ENCODE assay signal across 8 mouse cellular contexts in genomic region chr12:80223511-80223910, GRCm38 (mm10). TPM values are rescaled to one million over a fixed set of nuclear protein-coding genes. Genes with fewer than 3 reads are reported as not detected.
A peak's percentile ranks its signal among the peaks of the same experiment; 100 is the strongest.
DNase-seq lines count a peak whose midpoint lies in the region; ATAC-seq and TF ChIP-seq lines count a peak whose summit lies in the region.

No protein-coding gene starts in this region.

- TF ChIP-seq CTCF in midbrain, postnatal 0 days (IDR thresholded peaks at IDR 0.05): no peak

- no peak overlapping the region for H3K9ac ChIP-seq in midbrain, embryonic 12.5 days (replicated peaks)
- H3K9ac ChIP-seq in midbrain, postnatal 0 days (replicated peaks; ENCODE audit: low read length, poor library complexity, severe bottlenecking): no peak overlapping the region
- no peak overlapping the region for H3K9ac ChIP-seq in embryonic facial prominence, embryonic 14.5 days (ENCODE audit: low read depth, low read length)
- H3K9ac ChIP-seq in neural tube, embryonic 15.5 days (replicated peaks): no peak overlapping the region

- H3K36me3 ChIP-seq in midbrain, embryonic 12.5 days: no peaks in the 10 kb centered on the region
- no peaks in the 10 kb centered on the region for H3K36me3 ChIP-seq in midbrain, postnatal 0 days (ENCODE audit: insufficient read depth, low read length)
- H3K36me3 ChIP-seq in embryonic facial prominence, embryonic 14.5 days (ENCODE audit: control insufficient read depth, insufficient read depth, low read length): no peaks in the 10 kb centered on the region
- no peaks in the 10 kb centered on the region for H3K36me3 ChIP-seq in hindbrain, embryonic 10.5 days
- H3K36me3 ChIP-seq in neural tube, embryonic 15.5 days: no peaks in the 10 kb centered on the region

- H3K4me1 ChIP-seq in midbrain, embryonic 12.5 days: peaks cover 26% of the 10 kb centered on the region
- no peaks in the 10 kb centered on the region for H3K4me1 ChIP-seq in midbrain, postnatal 0 days (ENCODE audit: insufficient read depth, low read length)
- H3K4me1 ChIP-seq in embryonic facial prominence, embryonic 14.5 days (ENCODE audit: control insufficient read depth, insufficient read depth, low read length): peaks cover 59% of the 10 kb centered on the region
- peaks cover 38% of the 10 kb centered on the region for H3K4me1 ChIP-seq in hindbrain, embryonic 10.5 days (replicated peaks)
- peaks cover 33% of the 10 kb centered on the region for H3K4me1 ChIP-seq in neural tube, embryonic 15.5 days

- H3K4me2 ChIP-seq in midbrain, embryonic 12.5 days (replicated peaks): no peak overlapping the region
- H3K4me2 ChIP-seq in midbrain, postnatal 0 days (ENCODE audit: low read depth, low read length, poor library complexity, severe bottlenecking): no peak overlapping the region
- peak overlapping the region; percentile 3; the same call in 1 of the 2 replicates for H3K4me2 ChIP-seq in embryonic facial prominence, embryonic 14.5 days (ENCODE audit: low read depth, low read length)
- H3K4me2 ChIP-seq in neural tube, embryonic 15.5 days: no peak overlapping the region

- DNase-seq in midbrain, postnatal 0 days (ENCODE audit: low spot score): no peak
- DNase-seq in embryonic facial prominence, embryonic 14.5 days (ENCODE audit: low spot score): peak; percentile 62
- peak; percentile 34 for DNase-seq in hindbrain, embryonic 10.5 days (ENCODE audit: low spot score)
- no peak for DNase-seq in frontal cortex, postnatal 25 days (ENCODE audit: low spot score in 2 of 2)
- no peak for DNase-seq in cerebellum, adult 9-11 months

- H3K27me3 ChIP-seq in midbrain, embryonic 12.5 days: no peaks in the 10 kb centered on the region
- H3K27me3 ChIP-seq in midbrain, postnatal 0 days (ENCODE audit: insufficient read depth, low read length): no peaks in the 10 kb centered on the region
- H3K27me3 ChIP-seq in embryonic facial prominence, embryonic 14.5 days (replicated peaks; ENCODE audit: control insufficient read depth, insufficient read depth, low read length): no peaks in the 10 kb centered on the region
- no peaks in the 10 kb centered on the region for H3K27me3 ChIP-seq in hindbrain, embryonic 10.5 days (ENCODE audit: insufficient read depth, poor library complexity, severe bottlenecking)
- H3K27me3 ChIP-seq in neural tube, embryonic 15.5 days (replicated peaks): no peaks in the 10 kb centered on the region

- H3K27ac ChIP-seq in midbrain, embryonic 12.5 days (replicated peaks): no peak overlapping the region
- no peak overlapping the region for H3K27ac ChIP-seq in midbrain, postnatal 0 days (ENCODE audit: low read depth, low read length)
- no peak overlapping the region for H3K27ac ChIP-seq in embryonic facial prominence, embryonic 14.5 days (replicated peaks; ENCODE audit: low read depth, low read length)
- H3K27ac ChIP-seq in hindbrain, embryonic 10.5 days: peak overlapping the region; percentile 70
- no peak overlapping the region for H3K27ac ChIP-seq in neural tube, embryonic 15.5 days (replicated peaks)

- H3K9me3 ChIP-seq in midbrain, embryonic 12.5 days: no peaks in the 10 kb centered on the region
- no peaks in the 10 kb centered on the region for H3K9me3 ChIP-seq in midbrain, postnatal 0 days (ENCODE audit: low read length)
- H3K9me3 ChIP-seq in embryonic facial prominence, embryonic 14.5 days (ENCODE audit: control insufficient read depth, low read length): no peaks in the 10 kb centered on the region
- no peaks in the 10 kb centered on the region for H3K9me3 ChIP-seq in hindbrain, embryonic 10.5 days
- no peaks in the 10 kb centered on the region for H3K9me3 ChIP-seq in neural tube, embryonic 15.5 days (replicated peaks)

- no peak overlapping the region for H3K4me3 ChIP-seq in midbrain, embryonic 12.5 days
- no peak overlapping the region for H3K4me3 ChIP-seq in midbrain, postnatal 0 days (ENCODE audit: low read depth, low read length)
- H3K4me3 ChIP-seq in embryonic facial prominence, embryonic 14.5 days (ENCODE audit: low read depth, low read length): no peak overlapping the region
- H3K4me3 ChIP-seq in hindbrain, embryonic 10.5 days: no peak overlapping the region
- H3K4me3 ChIP-seq in neural tube, embryonic 15.5 days (replicated peaks): no peak overlapping the region

- ATAC-seq in midbrain, embryonic 12.5 days (ENCODE audit: low FRiP score, low read depth): 0 out of 2 replicates have a peak, but pooled peaks have one; percentile 56
- no peak for ATAC-seq in midbrain, postnatal 0 days (ENCODE audit: low FRiP score)
- peak; percentile 30; the same call in 1 of the 2 replicates for ATAC-seq in embryonic facial prominence, embryonic 14.5 days (ENCODE audit: low read depth)
- 0 out of 2 replicates have a peak, but pooled peaks have one; percentile 24 for ATAC-seq in neural tube, embryonic 15.5 days (ENCODE audit: low FRiP score)
- no peak for ATAC-seq in inflammation-experienced regulatory T-cells, adult 6 months

- WGBS in midbrain, embryonic 12.5 days: 38% methylated on average over 8 of the region's 8 CpGs
- WGBS in midbrain, postnatal 0 days: 41% methylated on average over 8 of the region's 8 CpGs
- 30% methylated on average over 8 of the region's 8 CpGs for WGBS in embryonic facial prominence, embryonic 14.5 days
- 40% methylated on average over 8 of the region's 8 CpGs for WGBS in hindbrain, embryonic 10.5 days
- 36% methylated on average over 8 of the region's 8 CpGs for WGBS in neural tube, embryonic 15.5 days

RNA-seq across cellular contexts. Expression of gene Actn1, which starts 36.7 kb away (rescaled TPM):
- polyA plus RNA-seq in midbrain, embryonic 12.5 days (2016; fragmentation: Nextera tagmentation; extraction: Ambion mirVana): 18.9 and 20.6 TPM in 2 replicates
- total RNA-seq in midbrain, postnatal 0 days (2014; rRNA removed): 17.1 and 18.0 TPM in 2 replicates
- polyA plus RNA-seq in midbrain, postnatal 0 days (2015; fragmentation: Nextera tagmentation; extraction: Ambion mirVana): 6.2 and 7.4 TPM in 2 replicates
- polyA plus RNA-seq in embryonic facial prominence, embryonic 14.5 days (2014; fragmentation: Nextera tagmentation; extraction: Ambion mirVana): 33.0 and 34.6 TPM in 2 replicates
- 24.1 and 27.6 TPM in 2 replicates for polyA plus RNA-seq in hindbrain, embryonic 10.5 days (2016; fragmentation: Nextera tagmentation; extraction: Ambion mirVana)
- polyA plus RNA-seq in neural tube, embryonic 15.5 days (2015; fragmentation: Nextera tagmentation; extraction: Ambion mirVana): 8.0 and 19.7 TPM in 2 replicates
- polyA plus RNA-seq in inflammation-experienced regulatory T-cells, adult 6 months (2017; shearing (Covaris generic)): 10 to 100 TPM in 2 of 3 experiments, 1 to 10 TPM in 1; 9.2 to 43.5 (median 30.1) TPM

Comparison
In these comparisons a context has a peak if more than half of its experiments do, and no peak if none do; other contexts are left out.
1. ATAC-seq: peak in midbrain, embryonic 12.5 days (single experiment), embryonic facial prominence, embryonic 14.5 days (single experiment) and neural tube, embryonic 15.5 days (single experiment); none in midbrain, postnatal 0 days (single experiment) and inflammation-experienced regulatory T-cells, adult 6 months (single experiment).
2. DNase-seq: peak in embryonic facial prominence, embryonic 14.5 days (single experiment) and hindbrain, embryonic 10.5 days (single experiment); none in midbrain, postnatal 0 days (single experiment), frontal cortex, postnatal 25 days (0 of 2) and cerebellum, adult 9-11 months (single experiment).